Comparison of ENCODE assay signal across 28 mouse cellular contexts in genomic region chr4:107024899-107025298, GRCm38 (mm10). TPM values are rescaled to one million over a fixed set of nuclear protein-coding genes. Genes with fewer than 3 reads are reported as not detected.
DNase-seq lines count a peak whose midpoint lies in the region; ATAC-seq and TF ChIP-seq lines count a peak whose summit lies in the region.
"Had no signal": no experiment of that assay in that cellular context is flagged by ENCODE, and none has a peak within 500 bp of the region (broad histone marks: within the 10 kb centered on the region; RNA-seq: fewer than 3 reads in every experiment).

No protein-coding gene starts in this region.

- peak; percentile 11; the same call in 1 of the 2 replicates for TF ChIP-seq CTCF in lung, postnatal 0 days (IDR thresholded peaks at IDR 0.05)
- peak; percentile 59 for TF ChIP-seq CTCF in intestine, postnatal 0 days (IDR thresholded peaks at IDR 0.05; ENCODE audit: low read depth)

- no peak overlapping the region for H3K4me2 ChIP-seq in forebrain, embryonic 16.5 days (ENCODE audit: low read length)
- no peak overlapping the region for H3K4me2 ChIP-seq in forebrain, embryonic 11.5 days (ENCODE audit: low read depth, low read length, severe bottlenecking)
- H3K4me2 ChIP-seq in lung, postnatal 0 days (replicated peaks; ENCODE audit: low read depth, low read length): no peak overlapping the region
- peak overlapping the region; percentile 9; the same call in 1 of the 2 replicates for H3K4me2 ChIP-seq in intestine, embryonic 15.5 days (replicated peaks)
- H3K4me2 ChIP-seq in intestine, postnatal 0 days (replicated peaks; ENCODE audit: low read depth): peak overlapping the region; percentile 22
- H3K4me2 ChIP-seq: embryonic facial prominence, embryonic 13.5 days; forebrain, embryonic 13.5 days; heart, embryonic 13.5 days; hindbrain, embryonic 13.5 days had no signal

- H3K36me3 ChIP-seq in forebrain, embryonic 16.5 days (ENCODE audit: control insufficient read depth, insufficient read depth): no peaks in the 10 kb centered on the region
- H3K36me3 ChIP-seq in forebrain, embryonic 11.5 days (ENCODE audit: control insufficient read depth, insufficient read depth, low read length): peaks cover 3% of the 10 kb centered on the region; the same call in 1 of the 2 replicates
- no peaks in the 10 kb centered on the region for H3K36me3 ChIP-seq in lung, postnatal 0 days (ENCODE audit: insufficient read depth, low read length)
- H3K36me3 ChIP-seq in intestine, embryonic 15.5 days: peaks cover 8% of the 10 kb centered on the region
- peaks cover 20% of the 10 kb centered on the region; the same call in 1 of the 2 replicates for H3K36me3 ChIP-seq in intestine, postnatal 0 days (ENCODE audit: control insufficient read depth, insufficient read depth)

- no peaks in the 10 kb centered on the region for H3K9me3 ChIP-seq in forebrain, embryonic 16.5 days (ENCODE audit: control insufficient read depth, low read length)
- no peaks in the 10 kb centered on the region for H3K9me3 ChIP-seq in forebrain, embryonic 11.5 days (ENCODE audit: control insufficient read depth, low read length)
- no peaks in the 10 kb centered on the region for H3K9me3 ChIP-seq in lung, postnatal 0 days (ENCODE audit: low read length)
- no peaks in the 10 kb centered on the region for H3K9me3 ChIP-seq in intestine, embryonic 15.5 days
- no peaks in the 10 kb centered on the region for H3K9me3 ChIP-seq in intestine, postnatal 0 days (ENCODE audit: control insufficient read depth)
- H3K9me3 ChIP-seq: embryonic facial prominence, embryonic 13.5 days; forebrain, embryonic 13.5 days; G1E; heart, embryonic 10.5 days; heart, embryonic 13.5 days; hindbrain, embryonic 13.5 days had no signal

- WGBS in forebrain, embryonic 16.5 days: 58% methylated on average over 7 of the region's 7 CpGs
- WGBS in forebrain, embryonic 11.5 days: 83% methylated on average over 7 of the region's 7 CpGs
- WGBS in lung, postnatal 0 days: 58% methylated on average over 7 of the region's 7 CpGs
- WGBS in intestine, embryonic 15.5 days: 53% methylated on average over 7 of the region's 7 CpGs
- WGBS in intestine, postnatal 0 days: 44% methylated on average over 7 of the region's 7 CpGs

- TF ChIP-seq EP300 in lung, postnatal 0 days (IDR thresholded peaks at IDR 0.05): no peak

- peaks cover 12% of the 10 kb centered on the region for H3K4me1 ChIP-seq in forebrain, embryonic 16.5 days (replicated peaks; ENCODE audit: control insufficient read depth, insufficient read depth, low read length)
- H3K4me1 ChIP-seq in forebrain, embryonic 11.5 days (replicated peaks; ENCODE audit: control insufficient read depth, insufficient read depth, low read length): peaks cover 12% of the 10 kb centered on the region; the same call in 1 of the 2 replicates
- no peaks in the 10 kb centered on the region for H3K4me1 ChIP-seq in lung, postnatal 0 days (ENCODE audit: insufficient read depth, low read depth, low read length)
- peaks cover 27% of the 10 kb centered on the region for H3K4me1 ChIP-seq in intestine, embryonic 15.5 days (replicated peaks)
- H3K4me1 ChIP-seq in intestine, postnatal 0 days (replicated peaks; ENCODE audit: control insufficient read depth, insufficient read depth, low read length): peaks cover 12% of the 10 kb centered on the region; the same call in 1 of the 2 replicates

- peak; percentile 8; the same call in 1 of the 2 replicates for ATAC-seq in forebrain, embryonic 16.5 days
- no peak for ATAC-seq in forebrain, embryonic 11.5 days (replicated peaks; ENCODE audit: low FRiP score)
- 0 out of 2 replicates have a peak, but pooled peaks have one; percentile 23 for ATAC-seq in lung, postnatal 0 days
- ATAC-seq in intestine, embryonic 15.5 days: peak; percentile 76
- ATAC-seq in intestine, postnatal 0 days: peak; percentile 80
- ATAC-seq: Patski had no signal

- H3K9ac ChIP-seq in forebrain, embryonic 16.5 days (replicated peaks; ENCODE audit: low read depth, low read length): no peak overlapping the region
- no peak overlapping the region for H3K9ac ChIP-seq in forebrain, embryonic 11.5 days (ENCODE audit: low read length)
- no peak overlapping the region for H3K9ac ChIP-seq in lung, postnatal 0 days (replicated peaks; ENCODE audit: low read depth)
- no peak overlapping the region for H3K9ac ChIP-seq in intestine, embryonic 15.5 days
- no peak overlapping the region for H3K9ac ChIP-seq in intestine, postnatal 0 days (ENCODE audit: low read depth, low read length)
- H3K9ac ChIP-seq: embryonic facial prominence, embryonic 13.5 days; forebrain, embryonic 13.5 days; heart, embryonic 13.5 days; hindbrain, embryonic 13.5 days had no signal

- H3K27ac ChIP-seq in forebrain, embryonic 16.5 days (ENCODE audit: low read length): no peak overlapping the region
- no peak overlapping the region for H3K27ac ChIP-seq in forebrain, embryonic 11.5 days (ENCODE audit: low read depth, low read length)
- H3K27ac ChIP-seq in lung, postnatal 0 days (ENCODE audit: low read length): no peak overlapping the region
- peak overlapping the region; percentile 69 for H3K27ac ChIP-seq in intestine, embryonic 15.5 days
- H3K27ac ChIP-seq in intestine, postnatal 0 days (ENCODE audit: low read depth, low read length): peak overlapping the region; percentile 81
- H3K27ac ChIP-seq: embryonic facial prominence, embryonic 13.5 days; forebrain, embryonic 13.5 days; heart, adult 2 months; heart, embryonic 10.5 days; heart, embryonic 13.5 days had no signal

- H3K27me3 ChIP-seq in forebrain, embryonic 16.5 days (replicated peaks; ENCODE audit: control insufficient read depth, insufficient read depth, low read length): no peaks in the 10 kb centered on the region
- H3K27me3 ChIP-seq in forebrain, embryonic 11.5 days (ENCODE audit: control insufficient read depth, insufficient read depth, low read length): no peaks in the 10 kb centered on the region
- H3K27me3 ChIP-seq in lung, postnatal 0 days (replicated peaks; ENCODE audit: insufficient read depth, low read length): no peaks in the 10 kb centered on the region
- no peaks in the 10 kb centered on the region for H3K27me3 ChIP-seq in intestine, embryonic 15.5 days (replicated peaks)
- no peaks in the 10 kb centered on the region for H3K27me3 ChIP-seq in intestine, postnatal 0 days (replicated peaks; ENCODE audit: control insufficient read depth, insufficient read depth, low read length)
- H3K27me3 ChIP-seq: CH12.LX; embryonic facial prominence, embryonic 13.5 days; heart, embryonic 13.5 days; hindbrain, embryonic 13.5 days; Patski had no signal

- DNase-seq in forebrain, embryonic 11.5 days (ENCODE audit: low spot score): no peak
- DNase-seq in lung, postnatal 0 days (ENCODE audit: low spot score): peak; percentile 44
- no peak for DNase-seq in lung, postnatal 4 days
- no peak for DNase-seq in right cerebral cortex, postnatal 25 days
- no peak for DNase-seq in neural tube, embryonic 10.5 days (ENCODE audit: extremely low spot score, low spot score)
- DNase-seq: adrenal gland, postnatal 10 days; adrenal gland, postnatal 36 days; B cell, adult 2 months; cerebellum, adult 18-20 months; cerebellum, adult 9-11 months; cerebellum, postnatal 25 days; gastrocnemius, postnatal 10 days; gastrocnemius, postnatal 36 days; heart, adult 2 months; heart, postnatal 14 days; heart, postnatal 4 days had no signal

- no peak overlapping the region for H3K4me3 ChIP-seq in forebrain, embryonic 16.5 days (replicated peaks; ENCODE audit: low read length)
- no peak overlapping the region for H3K4me3 ChIP-seq in forebrain, embryonic 11.5 days (ENCODE audit: low read depth, low read length)
- no peak overlapping the region for H3K4me3 ChIP-seq in lung, postnatal 0 days (ENCODE audit: low read depth, low read length)
- H3K4me3 ChIP-seq in intestine, embryonic 15.5 days (replicated peaks): no peak overlapping the region
- H3K4me3 ChIP-seq in intestine, postnatal 0 days (ENCODE audit: low read depth, low read length): no peak overlapping the region
- H3K4me3 ChIP-seq: embryonic facial prominence, embryonic 13.5 days; erythroblast, embryonic 14.5 days; forebrain, embryonic 13.5 days; heart, adult 2 months; heart, embryonic 10.5 days; heart, embryonic 13.5 days; hindbrain, embryonic 13.5 days had no signal

RNA-seq across cellular contexts. Expression of gene Mrpl37, which starts 41.8 kb away (rescaled TPM):
- 74.3 and 90.5 TPM in 2 replicates for polyA plus RNA-seq in forebrain, embryonic 16.5 days (2015; fragmentation: Nextera tagmentation; extraction: Ambion mirVana)
- 108 and 121 TPM in 2 replicates for polyA plus RNA-seq in forebrain, embryonic 11.5 days (2014; fragmentation: Nextera tagmentation; extraction: Ambion mirVana)
- 48.4 and 53.4 TPM in 2 replicates for polyA plus RNA-seq in lung, postnatal 0 days (2015; fragmentation: Nextera tagmentation; extraction: Ambion mirVana)
- 103 and 115 TPM in 2 replicates for polyA plus RNA-seq in intestine, embryonic 15.5 days (2015; fragmentation: Nextera tagmentation; extraction: Ambion mirVana)
- polyA plus RNA-seq in intestine, postnatal 0 days (2015; fragmentation: Nextera tagmentation; extraction: Ambion mirVana): 51.4 and 52.8 TPM in 2 replicates

RNA-seq across cellular contexts. Expression of gene Cyb5rl, which starts 41.9 kb away (rescaled TPM):
- 3.3 and 4.0 TPM in 2 replicates for polyA plus RNA-seq in forebrain, embryonic 16.5 days (2015; fragmentation: Nextera tagmentation; extraction: Ambion mirVana)
- polyA plus RNA-seq in forebrain, embryonic 11.5 days (2014; fragmentation: Nextera tagmentation; extraction: Ambion mirVana): 5.2 and 6.9 TPM in 2 replicates
- 4.9 and 5.4 TPM in 2 replicates for polyA plus RNA-seq in lung, postnatal 0 days (2015; fragmentation: Nextera tagmentation; extraction: Ambion mirVana)
- 6.1 and 6.6 TPM in 2 replicates for polyA plus RNA-seq in intestine, embryonic 15.5 days (2015; fragmentation: Nextera tagmentation; extraction: Ambion mirVana)
- 3.6 and 4.0 TPM in 2 replicates for polyA plus RNA-seq in intestine, postnatal 0 days (2015; fragmentation: Nextera tagmentation; extraction: Ambion mirVana)

Comparison
In these comparisons a context has a peak if more than half of its experiments do, and no peak if none do; other contexts are left out.
1. H3K27ac ChIP-seq: peak in intestine, embryonic 15.5 days (single experiment) and intestine, postnatal 0 days (single experiment); none in forebrain, embryonic 16.5 days (single experiment), forebrain, embryonic 11.5 days (single experiment) and lung, postnatal 0 days (single experiment).
2. H3K4me2 ChIP-seq: peak in intestine, embryonic 15.5 days (single experiment) and intestine, postnatal 0 days (single experiment); none in forebrain, embryonic 16.5 days (single experiment), forebrain, embryonic 11.5 days (single experiment) and lung, postnatal 0 days (single experiment).